Mouse (Mus musculus) embryonic facial prominence, embryonic 13.5 days (tissue): ENCODE data around the gene Zfp534. TPM values are rescaled to one million over a fixed set of nuclear protein-coding genes. Genes with fewer than 3 reads are reported as not detected.
"Not testable (repeated sequence)": the region's sequence is repeated elsewhere in the genome, so short reads cannot be mapped to it uniquely, and the experiment has no call there.

Experiments
- ATAC-seq: fragments of 200-750 bp; cut with Nextera tagmentation; 2 replicates; pipeline ENCODE4 v1.8.0; 2017; ENCODE audit warnings: low read depth; ENCODE audit not compliant: insufficient number of reproducible peaks, insufficient read depth, low FRiP score, low TSS enrichment
- H3K27ac ChIP-seq: fragments of 300-500 bp; sonication (generic); 2 replicates; pipeline ENCODE4 v1.5.1; 2015; ENCODE audit warnings: moderate library complexity, mild to moderate bottlenecking, inconsistent platforms
- H3K27me3 ChIP-seq: fragments of 300-500 bp; sonication (generic); 2 replicates; pipeline ENCODE4 v1.6.1; 2015; ENCODE audit warnings: mild to moderate bottlenecking, inconsistent platforms
- H3K36me3 ChIP-seq: fragments of 300-500 bp; sonication (generic); 2 replicates; pipeline ENCODE4 v1.6.1; 2015; ENCODE audit warnings: mild to moderate bottlenecking, inconsistent platforms
- H3K4me1 ChIP-seq: fragments of 300-500 bp; sonication (generic); 2 replicates; pipeline ENCODE4 v1.6.1; 2015; ENCODE audit warnings: inconsistent platforms
- H3K4me2 ChIP-seq: fragments of 300-500 bp; sonication (generic); 2 replicates; pipeline ENCODE4 v1.6.1; 2015; ENCODE audit warnings: moderate library complexity, mild to moderate bottlenecking, inconsistent platforms
- H3K4me3 ChIP-seq: fragments of 300-500 bp; sonication (generic); 2 replicates; pipeline ENCODE4 v1.5.1; 2015; ENCODE audit warnings: mild to moderate bottlenecking, inconsistent platforms
- H3K9ac ChIP-seq: fragments of 300-500 bp; sonication (generic); 2 replicates; pipeline ENCODE4 v1.6.1; 2015; ENCODE audit warnings: mild to moderate bottlenecking, inconsistent platforms
- H3K9me3 ChIP-seq: fragments of 300-500 bp; sonication (generic); 2 replicates; pipeline ENCODE4 v1.6.1; 2016; ENCODE audit warnings: inconsistent platforms
- WGBS: fragments of 180-500 bp; shearing (Covaris S2); methylation state at CpG from one replicate; pipeline ENCODE4 v1.1.7; 2015; ENCODE audit warnings: mixed read lengths; 5-methylcytosine and 5-hydroxymethylcytosine counted together
- polyA plus RNA-seq: library from polyadenylated mRNA; unstranded; fragments of >200 nt; fragmentation: Nextera tagmentation; extraction: Ambion mirVana; gene quantifications from 2 replicates; pipeline ENCODE4 v1.2.1, GENCODE M21; 2015

The Zfp534 gene
- not detected in 2 replicates for polyA plus RNA-seq

GRCm38 (mm10) chr4:147702453-147702852, at the start of gene Zfp534:
Gene Zfp534 (minus strand): TSS chr4:147702553.
- H3K4me3 ChIP-seq = not testable (repeated sequence)
- WGBS = 64% methylated on average over 3 of the region's 3 CpGs

GRCm38 (mm10) chr4:147746255-147746654, 43.9 kb upstream of the Zfp534 start:
- ATAC-seq, H3K9ac ChIP-seq, H3K9me3 ChIP-seq, H3K36me3 ChIP-seq, H3K27ac ChIP-seq, H3K4me3 ChIP-seq, H3K4me2 ChIP-seq, H3K27me3 ChIP-seq, H3K4me1 ChIP-seq: not testable (repeated sequence)
- WGBS = 94% methylated on average over 14 of the region's 15 CpGs

More at GRCm38 (mm10) chr4:147702453-147702852, at the start of gene Zfp534:
- not testable (repeated sequence) for ATAC-seq, H3K36me3 ChIP-seq, H3K27me3 ChIP-seq, H3K9me3 ChIP-seq, H3K27ac ChIP-seq, H3K9ac ChIP-seq, H3K4me2 ChIP-seq, H3K4me1 ChIP-seq

- not testable (repeated sequence) for H3K9me3 ChIP-seq, H3K36me3 ChIP-seq, H3K27me3 ChIP-seq, ATAC-seq, H3K4me1 ChIP-seq, H3K9ac ChIP-seq, H3K27ac ChIP-seq
- WGBS = 29% methylated on average over 63 of the region's 63 CpGs
- peak overlapping the region; percentile 43 for H3K4me3 ChIP-seq
- peak overlapping the region; percentile 57 for H3K4me2 ChIP-seq
Measured at GRCm38 (mm10) chr4:147738636-147739369, 36.5 kb upstream of the Zfp534 start.

GRCm38 (mm10) chr4:147655245-147655644, 47.1 kb downstream of the Zfp534 start:
- not testable (repeated sequence) for H3K9me3 ChIP-seq, H3K9ac ChIP-seq, ATAC-seq, H3K27ac ChIP-seq, H3K27me3 ChIP-seq, H3K4me2 ChIP-seq, H3K4me3 ChIP-seq, H3K4me1 ChIP-seq, H3K36me3 ChIP-seq
- WGBS = 89% methylated on average over 5 of the region's 5 CpGs

- H3K9ac ChIP-seq, H3K4me3 ChIP-seq, ATAC-seq, H3K4me2 ChIP-seq, H3K27me3 ChIP-seq, H3K4me1 ChIP-seq, H3K27ac ChIP-seq, H3K9me3 ChIP-seq, H3K36me3 ChIP-seq: not testable (repeated sequence)
- no CpG with 5 or more reads among the region's 3 CpGs for WGBS
Measured at GRCm38 (mm10) chr4:147647407-147647806, 54.9 kb downstream of the Zfp534 start.

GRCm38 (mm10) chr4:147642413-147642812, 59.9 kb downstream of the Zfp534 start, which contains the start of gene Zfp979:
Gene Zfp979 (minus strand): TSS chr4:147642513.
- WGBS = no CpG with 5 or more reads among the region's 6 CpGs
- H3K27me3 ChIP-seq, H3K4me3 ChIP-seq, H3K36me3 ChIP-seq, H3K27ac ChIP-seq, H3K4me1 ChIP-seq, H3K9ac ChIP-seq, H3K4me2 ChIP-seq, H3K9me3 ChIP-seq, ATAC-seq: not testable (repeated sequence)

GRCm38 (mm10) chr4:147641932-147642331, 60.4 kb downstream of the Zfp534 start:
- H3K9me3 ChIP-seq, H3K27ac ChIP-seq, H3K4me3 ChIP-seq, H3K27me3 ChIP-seq, H3K9ac ChIP-seq, H3K36me3 ChIP-seq, ATAC-seq, H3K4me2 ChIP-seq, H3K4me1 ChIP-seq: not testable (repeated sequence)
- 44% methylated on average over 2 of the region's 3 CpGs for WGBS

GRCm38 (mm10) chr4:147633818-147634262, 68.5 kb downstream of the Zfp534 start:
- not testable (repeated sequence) for H3K27ac ChIP-seq, H3K4me2 ChIP-seq, H3K4me3 ChIP-seq, H3K9ac ChIP-seq, H3K27me3 ChIP-seq, H3K9me3 ChIP-seq, H3K36me3 ChIP-seq, H3K4me1 ChIP-seq
- no CpG with 5 or more reads among the region's 2 CpGs for WGBS
- peak; percentile 88 for ATAC-seq

Other genes starting within 250 kb of the Zfp534 start
- gene Zfp982, start 210.1 kb downstream of the Zfp534 start, polyA plus RNA-seq = 5.5 and 7.6 TPM in 2 replicates
- 0.45 and 0.96 TPM in 2 replicates for gene Gm16503, start 162.3 kb downstream of the Zfp534 start, polyA plus RNA-seq
- gene Zfp985, start 149.3 kb downstream of the Zfp534 start, polyA plus RNA-seq = 0.07 and 0.10 TPM in 2 replicates
- gene Zfp979, start 60.0 kb downstream of the Zfp534 start, polyA plus RNA-seq = 2.4 and 2.8 TPM in 2 replicates
- gene Zfp984, start 107.2 kb upstream of the Zfp534 start, polyA plus RNA-seq = 7.6 TPM in 2 replicates
- 7.9 and 8.6 TPM in 2 replicates for gene Zfp933, start 145.8 kb upstream of the Zfp534 start, polyA plus RNA-seq
- gene Miip, start 166.3 kb upstream of the Zfp534 start, polyA plus RNA-seq = 46.1 and 51.3 TPM in 2 replicates
- 13.8 and 14.9 TPM in 2 replicates for gene Fv1, start 166.4 kb upstream of the Zfp534 start, polyA plus RNA-seq
- 34.3 and 34.6 TPM in 2 replicates for gene Mfn2, start 202.2 kb upstream of the Zfp534 start, polyA plus RNA-seq
- gene Plod1, start 234.2 kb upstream of the Zfp534 start, polyA plus RNA-seq = 68.6 and 76.3 TPM in 2 replicates
- 14.3 and 17.7 TPM in 2 replicates for gene 2510039O18Rik, start 238.3 kb upstream of the Zfp534 start, polyA plus RNA-seq